ENCODE assay signal across 8 mouse cellular contexts in the genomic region with DNA sequence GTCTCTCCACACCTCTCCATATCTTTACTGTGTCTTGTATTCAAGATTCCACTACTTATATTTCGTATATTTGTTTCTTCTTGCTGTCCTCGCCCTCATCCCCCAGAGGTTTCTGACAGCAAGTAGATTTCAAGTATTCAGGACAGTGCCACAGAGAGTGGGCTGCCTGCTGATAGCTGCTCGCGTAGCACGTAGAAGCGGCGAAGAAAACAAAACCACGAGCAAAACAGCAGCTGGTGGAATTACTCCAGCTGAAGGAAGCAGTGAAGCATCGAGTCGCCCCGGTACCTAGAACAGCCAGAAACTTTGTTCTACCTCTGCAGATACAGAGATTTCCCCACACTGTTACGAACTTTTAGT. TPM values are rescaled to one million over a fixed set of nuclear protein-coding genes. Genes with fewer than 3 reads are reported as not detected.
A peak's percentile ranks its signal among the peaks of the same experiment; 100 is the strongest.
DNase-seq lines count a peak whose midpoint lies in the region; ATAC-seq and TF ChIP-seq lines count a peak whose summit lies in the region.

No protein-coding gene starts in this region.

- TF ChIP-seq EP300 in CH12.LX (IDR thresholded peaks at IDR 0.05; ENCODE audit: low read length) = no peak

- in situ Hi-C loops in CH12.LX (cut with MboI; ENCODE audit: low pct_ligation_motif_present, low pct_unique_long_range_greater_than_20kb, low sequenced_read_pairs) = no loop called here

- no peak for TF ChIP-seq CTCF in CH12.LX (conservative IDR thresholded peaks at IDR 0.05 in 1 of 2, IDR thresholded peaks at IDR 0.05 in 1 of 2; ENCODE audit: low read depth in 2 of 2, low read length in 2 of 2)

- peak overlapping the region; percentile 81 to 99 for H3K4me3 ChIP-seq in heart, embryonic 14.5 days (ENCODE audit: control insufficient read depth in 1 of 2, insufficient read depth in 1 of 2, low read depth in 1 of 2, low read length in 2 of 2)
- H3K4me3 ChIP-seq in CH12.LX (replicated peaks in 1 of 3; ENCODE audit: low read depth in 2 of 3, low read length in 2 of 3, poor library complexity in 1 of 3) = peak overlapping the region; percentile 76 to 98 (median 83)
- H3K4me3 ChIP-seq in brown adipose tissue, adult 24 weeks (ENCODE audit: insufficient read depth, low read depth, low read length) = peak overlapping the region; percentile 98
- H3K4me3 ChIP-seq in hindbrain, embryonic 12.5 days = peak overlapping the region; percentile 85
- peak overlapping the region; percentile 83 for H3K4me3 ChIP-seq in liver, embryonic 13.5 days (replicated peaks)
- peak overlapping the region; percentile 72 for H3K4me3 ChIP-seq in stomach, embryonic 14.5 days (ENCODE audit: low read depth, low read length)

- dilution Hi-C loops in CH12.LX (cut with MboI; ENCODE audit: extremely low pct_ligation_motif_present, extremely low pct_unique_long_range_greater_than_20kb, low sequenced_read_pairs) = no loop called here

- H3K27me3 ChIP-seq in heart, embryonic 14.5 days (ENCODE audit: control insufficient read depth, insufficient read depth, low read length) = 0 out of 2 replicates have a peak, but pooled peaks cover 5% of the 10 kb centered on the region
- no peaks in the 10 kb centered on the region for H3K27me3 ChIP-seq in CH12.LX (replicated peaks)
- no peaks in the 10 kb centered on the region for H3K27me3 ChIP-seq in hindbrain, embryonic 12.5 days
- H3K27me3 ChIP-seq in liver, embryonic 13.5 days = peaks cover 9% of the 10 kb centered on the region
- no peaks in the 10 kb centered on the region for H3K27me3 ChIP-seq in stomach, embryonic 14.5 days (ENCODE audit: control insufficient read depth, insufficient read depth, low read length)

- WGBS in heart, embryonic 14.5 days = 20% methylated on average over 12 of the region's 12 CpGs
- WGBS in hindbrain, embryonic 12.5 days = 23% methylated on average over 12 of the region's 12 CpGs
- 16% methylated on average over 12 of the region's 12 CpGs for WGBS in liver, embryonic 13.5 days (ENCODE audit: insufficient replicate concordance)
- WGBS in stomach, embryonic 14.5 days = 21% methylated on average over 12 of the region's 12 CpGs

- H3K36me3 ChIP-seq in heart, embryonic 14.5 days (ENCODE audit: control insufficient read depth, insufficient read depth, low read length) = peaks cover 28% of the 10 kb centered on the region
- peaks cover 7 to 23% of the 10 kb centered on the region in 2 experiments for H3K36me3 ChIP-seq in CH12.LX (replicated peaks in 1 of 2; ENCODE audit: control insufficient read depth in 1 of 2, insufficient read depth in 1 of 2, low read length in 1 of 2)
- peaks cover 15% of the 10 kb centered on the region for H3K36me3 ChIP-seq in hindbrain, embryonic 12.5 days
- peaks cover 11% of the 10 kb centered on the region for H3K36me3 ChIP-seq in liver, embryonic 13.5 days
- peaks cover 6% of the 10 kb centered on the region for H3K36me3 ChIP-seq in stomach, embryonic 14.5 days (ENCODE audit: control insufficient read depth, insufficient read depth, low read length)

- peak overlapping the region; percentile 95 to 99 for H3K27ac ChIP-seq in heart, embryonic 14.5 days (replicated peaks in 1 of 2; ENCODE audit: control insufficient read depth in 1 of 2, insufficient read depth in 1 of 2, low read depth in 2 of 2, low read length in 2 of 2)
- peak overlapping the region; percentile 47; the same call in 1 of the 2 replicates for H3K27ac ChIP-seq in CH12.LX (ENCODE audit: insufficient read depth, low read depth)
- H3K27ac ChIP-seq in brown adipose tissue, adult 24 weeks (replicated peaks; ENCODE audit: low read depth, low read length) = peak overlapping the region; percentile 99
- H3K27ac ChIP-seq in hindbrain, embryonic 12.5 days = peak overlapping the region; percentile 87
- H3K27ac ChIP-seq in liver, embryonic 13.5 days = peak overlapping the region; percentile 64
- peak overlapping the region; percentile 81 for H3K27ac ChIP-seq in stomach, embryonic 14.5 days (ENCODE audit: low read length)

- peaks cover 3 to 13% of the 10 kb centered on the region in 2 experiments for H3K4me1 ChIP-seq in heart, embryonic 14.5 days (ENCODE audit: control insufficient read depth in 2 of 2, insufficient read depth in 2 of 2, low read length in 2 of 2)
- H3K4me1 ChIP-seq in CH12.LX (ENCODE audit: control insufficient read depth in 1 of 2, insufficient read depth in 2 of 2) = peaks cover 5 to 31% of the 10 kb centered on the region in 2 experiments; a peak in 3 of 4 replicates
- peaks cover 7% of the 10 kb centered on the region; the same call in 1 of the 2 replicates for H3K4me1 ChIP-seq in brown adipose tissue, adult 24 weeks (ENCODE audit: control insufficient read depth, insufficient read depth, insufficient read length, low read length)
- H3K4me1 ChIP-seq in hindbrain, embryonic 12.5 days = peaks cover 25% of the 10 kb centered on the region
- H3K4me1 ChIP-seq in liver, embryonic 13.5 days (replicated peaks) = peaks cover 23% of the 10 kb centered on the region
- H3K4me1 ChIP-seq in stomach, embryonic 14.5 days (ENCODE audit: control insufficient read depth, insufficient read depth, low read length) = peaks cover 11% of the 10 kb centered on the region; the same call in 1 of the 2 replicates

- no peak for DNase-seq in heart, adult 11 months
- DNase-seq in CH12.LX (ENCODE audit: extremely low read depth) = no peak
- DNase-seq in liver, embryonic 13.5 days = no peak
- DNase-seq in spleen, postnatal 4 days (ENCODE audit: low spot score in 2 of 2) = no peak

- peak overlapping the region; percentile 86 for H3K9ac ChIP-seq in heart, embryonic 14.5 days (ENCODE audit: low read length)
- H3K9ac ChIP-seq in CH12.LX (ENCODE audit: insufficient read depth, low read depth) = peak overlapping the region; percentile 86
- peak overlapping the region; percentile 82 for H3K9ac ChIP-seq in hindbrain, embryonic 12.5 days
- peak overlapping the region; percentile 82 for H3K9ac ChIP-seq in liver, embryonic 13.5 days
- peak overlapping the region; percentile 47 for H3K9ac ChIP-seq in stomach, embryonic 14.5 days (replicated peaks; ENCODE audit: low read depth, low read length)

- no peak for TF ChIP-seq POLR2A in CH12.LX (IDR thresholded peaks at IDR 0.05; ENCODE audit: low read depth, low read length)

- H3K9me3 ChIP-seq in heart, embryonic 14.5 days (ENCODE audit: control insufficient read depth, low read length) = no peaks in the 10 kb centered on the region
- no peaks in the 10 kb centered on the region for H3K9me3 ChIP-seq in CH12.LX (replicated peaks; ENCODE audit: low read length)
- no peaks in the 10 kb centered on the region for H3K9me3 ChIP-seq in hindbrain, embryonic 12.5 days (replicated peaks)
- H3K9me3 ChIP-seq in liver, embryonic 13.5 days (replicated peaks) = no peaks in the 10 kb centered on the region
- H3K9me3 ChIP-seq in stomach, embryonic 14.5 days (ENCODE audit: control insufficient read depth, low read depth, low read length) = no peaks in the 10 kb centered on the region

- H3K79me2 ChIP-seq in CH12.LX (replicated peaks; ENCODE audit: control insufficient read depth, extremely low read depth, insufficient read depth, poor library complexity, severe bottlenecking) = peaks cover 10% of the 10 kb centered on the region

- peak overlapping the region; percentile 83 for H3K4me2 ChIP-seq in heart, embryonic 14.5 days (ENCODE audit: low read length)
- H3K4me2 ChIP-seq in CH12.LX (ENCODE audit: insufficient read depth, low read depth, poor library complexity, severe bottlenecking) = peak overlapping the region; percentile 63
- H3K4me2 ChIP-seq in hindbrain, embryonic 12.5 days (replicated peaks) = peak overlapping the region; percentile 89
- peak overlapping the region; percentile 81 for H3K4me2 ChIP-seq in liver, embryonic 13.5 days
- H3K4me2 ChIP-seq in stomach, embryonic 14.5 days (replicated peaks; ENCODE audit: low read depth, low read length) = peak overlapping the region; percentile 75

- 0 out of 2 replicates have a peak, but pooled peaks have one; percentile 20 for ATAC-seq in heart, embryonic 14.5 days (ENCODE audit: insufficient number of reproducible peaks, insufficient read depth, low FRiP score, low read depth)
- ATAC-seq in hindbrain, embryonic 12.5 days (ENCODE audit: low FRiP score) = peak; percentile 56; the same call in 1 of the 2 replicates
- ATAC-seq in liver, embryonic 13.5 days (ENCODE audit: low read depth) = peak; percentile 59
- ATAC-seq in stomach, embryonic 14.5 days (ENCODE audit: insufficient number of reproducible peaks, insufficient read depth, low FRiP score, low read depth) = no peak; the same call in 1 of the 2 replicates

- TF ChIP-seq RAD21 in CH12.LX (IDR thresholded peaks at IDR 0.05; ENCODE audit: low read depth, low read length) = no peak

TF ChIP-seq in CH12.LX, 34 proteins besides CTCF, POLR2A, EP300 and RAD21:
- TF ChIP-seq MAX (IDR thresholded peaks at IDR 0.05; ENCODE audit: low read length) (no peak), ZKSCAN1 (IDR thresholded peaks at IDR 0.05; ENCODE audit: borderline replicate concordance, low read depth, low read length) (no peak), POLR2AphosphoS2 (IDR thresholded peaks at IDR 0.05; ENCODE audit: low read depth, low read length) (no peak)

RNA-seq across cellular contexts. Expression of gene Exoc3, which starts 0.4 kb away (rescaled TPM):
- polyA plus RNA-seq in heart, embryonic 14.5 days (2014; fragmentation: Nextera tagmentation; extraction: Ambion mirVana) = 64.2 and 64.9 TPM in 2 replicates
- total RNA-seq in CH12.LX (2012; rRNA removed) = 23.3 and 27.7 TPM in 2 replicates
- total RNA-seq in CH12.LX (2014; rRNA removed) = 26.5 and 27.3 TPM in 2 replicates
- 28.9 and 40.1 TPM in 2 replicates for polyA plus RNA-seq in CH12.LX (2012; ENCODE audit: insufficient read length, low read depth)
- 46.9 and 55.9 TPM in 2 replicates for polyA plus RNA-seq in brown adipose tissue, adult 24 weeks (2012; ENCODE audit: insufficient read depth, insufficient read length, missing spikeins)
- polyA plus RNA-seq in hindbrain, embryonic 12.5 days (2016; fragmentation: Nextera tagmentation; extraction: Ambion mirVana) = 76.7 and 79.2 TPM in 2 replicates
- polyA plus RNA-seq in liver, embryonic 13.5 days (2015; fragmentation: Nextera tagmentation; extraction: Ambion mirVana) = 33.3 and 35.7 TPM in 2 replicates
- 82.1 and 86.8 TPM in 2 replicates for polyA plus RNA-seq in stomach, embryonic 14.5 days (2014; fragmentation: Nextera tagmentation; extraction: Ambion mirVana)

Comparison
In these comparisons a context has a peak if more than half of its experiments do, and no peak if none do; other contexts are left out.
1. H3K27ac ChIP-seq: peak in every context shown above with its lines; median percentile 99 in brown adipose tissue, adult 24 weeks; 97 in heart, embryonic 14.5 days; 87 in hindbrain, embryonic 12.5 days; 81 in stomach, embryonic 14.5 days; 64 in liver, embryonic 13.5 days; 47 in CH12.LX.